Mouse (Mus musculus) small intestine, adult 2 months (tissue): ENCODE measurements around the gene Lyrm1. TPM values are rescaled to one million over a fixed set of nuclear protein-coding genes. Genes with fewer than 3 reads are reported as not detected.

ENCODE experiments used
- H3K27ac ChIP-seq: fragments of 200-500 bp; 2 replicates; pipeline ENCODE4 v1.5.1; 2012; ENCODE audit warnings: low read depth, low read length, control low read depth, inconsistent platforms; ENCODE audit not compliant: insufficient read depth
- H3K27me3 ChIP-seq: fragments of 200-500 bp; 2 replicates; pipeline ENCODE4 v1.6.1; 2012; ENCODE audit warnings: mild to moderate bottlenecking, moderate library complexity, low read length, inconsistent platforms; ENCODE audit not compliant: control insufficient read depth, insufficient read depth
- H3K36me3 ChIP-seq: fragments of 200-500 bp; 2 replicates; pipeline ENCODE4 v1.6.1; 2012; ENCODE audit warnings: mild to moderate bottlenecking, low read length, control low read depth, inconsistent platforms; ENCODE audit not compliant: control insufficient read depth, insufficient read depth
- H3K4me1 ChIP-seq: fragments of 200-500 bp; 2 replicates; pipeline ENCODE4 v1.6.1; 2012; ENCODE audit warnings: low read length, inconsistent platforms, mixed read lengths; ENCODE audit not compliant: control insufficient read depth, insufficient read depth, insufficient read length
- H3K4me3 ChIP-seq: fragments of 200-500 bp; 2 replicates; pipeline ENCODE4 v1.5.1; 2012; ENCODE audit warnings: low read depth, mild to moderate bottlenecking, control low read depth, inconsistent platforms, low read length, moderate library complexity
- CTCF ChIP-seq: fragments of 200-500 bp; IDR thresholded peaks from 2 replicates; pipeline ENCODE4 v1.5.1; 2012; ENCODE audit warnings: low read depth, mild to moderate bottlenecking, control low read depth, inconsistent platforms, low read length, moderate library complexity, mixed read lengths; ENCODE audit not compliant: insufficient replicate concordance, insufficient read length; ENCODE audit errors: extremely low read depth
- POLR2A ChIP-seq: fragments of 200-500 bp; IDR thresholded peaks from 2 replicates; pipeline ENCODE4 v1.6.1; 2012; ENCODE audit warnings: low read depth, mild to moderate bottlenecking, control low read depth, inconsistent platforms, low read length, moderate library complexity
- WGBS: fragments of 180-500 bp; shearing (Covaris S2); methylation state at CpG from one replicate; pipeline ENCODE4 v1.1.7; 2018; 5-methylcytosine and 5-hydroxymethylcytosine counted together
- polyA plus RNA-seq: library from polyadenylated mRNA; depleted of rRNA; stranded (reverse); fragments of >200 nt; gene quantifications from 2 replicates; pipeline ENCODE4 v1.2.3, GENCODE M21; 2012

Lyrm1 gene
- polyA plus RNA-seq, 1 experiment, result 0.65 TPM

GRCm38 (mm10) chr7:119937036-119937435, 41.4 kb downstream of the Lyrm1 start:
- no peak overlapping the region for H3K4me3 ChIP-seq
- no peak overlapping the region for H3K27ac ChIP-seq
- no peaks in the 10 kb centered on the region for H3K27me3 ChIP-seq
- H3K36me3 ChIP-seq, result no peaks in the 10 kb centered on the region
- no peaks in the 10 kb centered on the region for H3K4me1 ChIP-seq
- 63% methylated on average over 5 of the region's 5 CpGs for WGBS
- no peak for TF ChIP-seq POLR2A
- no peak for TF ChIP-seq CTCF

GRCm38 (mm10) chr7:119941569-119941968, 45.9 kb downstream of the Lyrm1 start:
- TF ChIP-seq POLR2A, result no peak
- no peak for TF ChIP-seq CTCF
- WGBS, result 61% methylated on average over 2 of the region's 2 CpGs
- Histone ChIP-seq H3K27ac (no peak overlapping the region), H3K36me3 (no peaks in the 10 kb centered on the region), H3K4me3 (no peak overlapping the region), H3K27me3 (no peaks in the 10 kb centered on the region), H3K4me1 (no peaks in the 10 kb centered on the region)

- 22% methylated on average over 1 of the region's 1 CpGs for WGBS
- no peak overlapping the region for H3K27ac ChIP-seq
- no peaks in the 10 kb centered on the region for H3K36me3 ChIP-seq
- H3K27me3 ChIP-seq, result no peaks in the 10 kb centered on the region
- H3K4me1 ChIP-seq, result no peaks in the 10 kb centered on the region
- TF ChIP-seq CTCF (no peak), POLR2A (no peak)
- no peak overlapping the region for H3K4me3 ChIP-seq
These were observed 58.4 kb downstream of the Lyrm1 start for GRCm38 (mm10) chr7:119954047-119954446.

- Histone ChIP-seq H3K36me3 (no peaks in the 10 kb centered on the region), H3K27ac (no peak overlapping the region), H3K4me3 (no peak overlapping the region), H3K27me3 (no peaks in the 10 kb centered on the region), H3K4me1 (no peaks in the 10 kb centered on the region)
- TF ChIP-seq CTCF (no peak), POLR2A (no peak)
These were observed 61.8 kb downstream of the Lyrm1 start for GRCm38 (mm10) chr7:119957421-119957820.

GRCm38 (mm10) chr7:119959091-119959490, 63.4 kb downstream of the Lyrm1 start:
- 62% methylated on average over 4 of the region's 4 CpGs for WGBS
- TF ChIP-seq POLR2A (no peak), CTCF (no peak)
- no peaks in the 10 kb centered on the region for H3K27me3 ChIP-seq
- H3K4me3 ChIP-seq, result no peak overlapping the region
- no peak overlapping the region for H3K27ac ChIP-seq
- no peaks in the 10 kb centered on the region for H3K36me3 ChIP-seq
- H3K4me1 ChIP-seq, result no peaks in the 10 kb centered on the region

GRCm38 (mm10) chr7:119959491-119959890, 63.8 kb downstream of the Lyrm1 start:
- Histone ChIP-seq H3K27ac (no peak overlapping the region), H3K27me3 (no peaks in the 10 kb centered on the region), H3K36me3 (no peaks in the 10 kb centered on the region), H3K4me3 (no peak overlapping the region), H3K4me1 (no peaks in the 10 kb centered on the region)
- 41% methylated on average over 4 of the region's 4 CpGs for WGBS
- TF ChIP-seq POLR2A, result no peak

GRCm38 (mm10) chr7:119960006-119960405, 64.3 kb downstream of the Lyrm1 start:
- Histone ChIP-seq H3K27me3 (no peaks in the 10 kb centered on the region), H3K36me3 (no peaks in the 10 kb centered on the region), H3K4me3 (no peak overlapping the region), H3K4me1 (no peaks in the 10 kb centered on the region), H3K27ac (no peak overlapping the region)
- TF ChIP-seq POLR2A (no peak), CTCF (no peak)
- WGBS, result 54% methylated on average over 6 of the region's 6 CpGs

- H3K27me3 ChIP-seq, result no peaks in the 10 kb centered on the region
- 74% methylated on average over 6 of the region's 6 CpGs for WGBS
- H3K27ac ChIP-seq, result no peak overlapping the region
- no peak overlapping the region for H3K4me3 ChIP-seq
- peaks cover 2% of the 10 kb centered on the region; the same call in 1 of the 2 replicates for H3K4me1 ChIP-seq
- no peaks in the 10 kb centered on the region for H3K36me3 ChIP-seq
- TF ChIP-seq POLR2A, result no peak
- no peak for TF ChIP-seq CTCF
These were observed 64.9 kb downstream of the Lyrm1 start for GRCm38 (mm10) chr7:119960546-119960945.
